Mouse (Mus musculus) heart, embryonic 12.5 days (tissue): Measurements from ENCODE around the gene Nkapl. TPM values are rescaled to one million over a fixed set of nuclear protein-coding genes. Genes with fewer than 3 reads are reported as not detected.
A peak's percentile ranks its signal among the peaks of the same experiment; 100 is the strongest.
"Not testable (repeated sequence)": the region's sequence is repeated elsewhere in the genome, so short reads cannot be mapped to it uniquely, and the experiment has no call there.

Experiments
- ATAC-seq: fragments of 200-750 bp; cut with Nextera tagmentation; 2 replicates; pipeline ENCODE4 v1.8.0; 2017; ENCODE audit warnings: moderate TSS enrichment, moderate library complexity; ENCODE audit not compliant: insufficient number of reproducible peaks, low FRiP score
- H3K27ac ChIP-seq: fragments of 300-500 bp; sonication (generic); 2 replicates; pipeline ENCODE4 v1.5.1; 2016; ENCODE audit warnings: mild to moderate bottlenecking, moderate library complexity; ENCODE audit not compliant: poor library complexity, severe bottlenecking
- H3K27me3 ChIP-seq: fragments of 300-500 bp; sonication (generic); replicated peaks from 2 replicates; pipeline ENCODE4 v1.6.1; 2016; ENCODE audit warnings: mild to moderate bottlenecking, moderate library complexity
- H3K36me3 ChIP-seq: fragments of 300-500 bp; sonication (generic); 2 replicates; pipeline ENCODE4 v1.6.1; 2016; ENCODE audit warnings: mild to moderate bottlenecking, moderate library complexity
- H3K4me1 ChIP-seq: fragments of 300-500 bp; sonication (generic); replicated peaks from 2 replicates; pipeline ENCODE4 v1.6.1; 2016; ENCODE audit warnings: mild to moderate bottlenecking
- H3K4me2 ChIP-seq: fragments of 300-500 bp; sonication (generic); 2 replicates; pipeline ENCODE4 v1.6.1; 2016; ENCODE audit warnings: mild to moderate bottlenecking, moderate library complexity
- H3K4me3 ChIP-seq: fragments of 300-500 bp; sonication (generic); 2 replicates; pipeline ENCODE4 v1.5.1; 2016; ENCODE audit warnings: mild to moderate bottlenecking
- H3K9ac ChIP-seq: fragments of 300-500 bp; sonication (generic); 2 replicates; pipeline ENCODE4 v1.6.1; 2016; ENCODE audit warnings: mild to moderate bottlenecking, moderate library complexity
- H3K9me3 ChIP-seq: fragments of 300-500 bp; sonication (generic); replicated peaks from 2 replicates; pipeline ENCODE4 v1.6.1; 2016; ENCODE audit warnings: mild to moderate bottlenecking, moderate library complexity
- WGBS: fragments of 180-500 bp; shearing (Covaris S2); methylation state at CpG from one replicate; pipeline ENCODE4 v1.1.7; 2016; 5-methylcytosine and 5-hydroxymethylcytosine counted together
- polyA plus RNA-seq: library from polyadenylated mRNA; unstranded; fragments of >200 nt; fragmentation: Nextera tagmentation; extraction: Ambion mirVana; gene quantifications from 2 replicates; pipeline ENCODE4 v1.2.1, GENCODE M21; 2016

Nkapl gene
- polyA plus RNA-seq, 1 experiment from 2014 or later: 2.4 TPM

DNA sequence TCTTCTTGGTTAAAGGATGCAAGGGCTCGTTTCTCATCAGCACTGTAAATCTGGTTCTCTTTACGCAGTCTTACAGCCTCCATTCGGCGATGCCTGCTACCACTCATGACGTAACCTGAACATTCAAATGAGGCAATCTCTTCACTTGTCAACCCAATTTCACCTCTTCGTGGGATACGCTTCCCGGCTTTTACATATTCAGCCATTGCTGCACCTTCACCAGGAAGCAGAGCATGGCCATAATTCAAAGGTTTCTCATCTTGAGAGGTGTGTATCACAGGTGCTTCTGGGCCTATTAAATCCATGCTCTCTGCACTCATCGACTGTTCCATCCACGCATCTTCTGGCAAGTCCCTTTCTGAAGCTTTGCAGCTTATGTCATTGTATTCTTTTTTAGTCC lies 973 bp downstream of the Nkapl start:
- no peak for ATAC-seq
- Histone ChIP-seq H3K4me1 (peaks cover 5% of the 10 kb centered on the region; the same call in 1 of the 2 replicates), H3K27me3 (no peaks in the 10 kb centered on the region), H3K36me3 (no peaks in the 10 kb centered on the region), H3K9ac (no peak overlapping the region), H3K4me2 (no peak overlapping the region), H3K4me3 (no peak overlapping the region), H3K9me3 (no peaks in the 10 kb centered on the region), H3K27ac (no peak overlapping the region)
- 82% methylated on average over 10 of the region's 10 CpGs for WGBS

DNA sequence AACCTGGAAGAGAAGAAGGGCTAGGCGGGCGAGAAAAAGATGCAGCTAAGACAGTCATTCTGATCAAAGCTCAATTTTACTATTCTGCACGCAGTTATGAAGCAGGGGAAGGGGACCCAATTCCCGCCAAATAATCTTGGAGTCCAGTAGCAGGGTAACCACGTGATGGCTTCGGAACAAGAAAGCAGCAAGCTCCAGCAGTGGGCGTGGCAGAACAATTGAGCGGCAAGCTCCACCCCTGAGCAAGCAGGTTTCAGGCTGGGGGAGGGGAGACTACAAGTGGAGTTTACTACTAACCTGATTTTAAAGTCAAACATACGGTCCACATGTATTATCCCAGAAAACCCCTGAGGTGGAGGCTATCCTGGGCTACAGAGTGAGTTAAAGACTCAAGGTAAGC lies 5.8 kb downstream of the Nkapl start:
- H3K9me3 ChIP-seq, H3K4me1 ChIP-seq, H3K27ac ChIP-seq, H3K27me3 ChIP-seq, ATAC-seq, H3K36me3 ChIP-seq, H3K9ac ChIP-seq, H3K4me2 ChIP-seq, H3K4me3 ChIP-seq: not testable (repeated sequence)
- 52% methylated on average over 9 of the region's 9 CpGs for WGBS

DNA sequence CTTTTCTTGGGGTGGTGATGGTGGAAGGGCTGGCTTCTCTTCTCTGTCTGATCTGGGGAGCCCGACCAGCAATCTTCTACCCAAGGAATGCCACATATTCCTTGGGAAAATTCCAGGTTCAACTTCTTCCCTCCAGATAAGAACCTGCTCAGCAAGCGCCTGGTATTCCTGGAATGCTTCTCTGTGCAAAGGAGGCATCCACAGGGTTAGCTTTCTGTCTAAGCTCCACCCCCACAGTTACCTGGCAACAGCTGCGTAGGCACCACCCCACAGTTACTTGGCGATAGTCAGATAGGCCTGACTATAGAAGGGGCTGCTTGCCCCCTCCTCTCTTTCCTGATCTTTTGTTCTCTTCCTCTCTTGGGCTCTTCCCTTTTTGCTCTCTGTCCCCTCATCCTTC lies 12.0 kb downstream of the Nkapl start:
- Histone ChIP-seq H3K4me2 (no peak overlapping the region), H3K4me1 (peaks cover 15% of the 10 kb centered on the region), H3K4me3 (no peak overlapping the region), H3K9ac (no peak overlapping the region), H3K9me3 (no peaks in the 10 kb centered on the region), H3K27ac (no peak overlapping the region), H3K36me3 (peaks cover 4% of the 10 kb centered on the region; the same call in 1 of the 2 replicates), H3K27me3 (no peaks in the 10 kb centered on the region)
- ATAC-seq: peak; percentile 67
- WGBS: 5% methylated on average over 4 of the region's 4 CpGs

DNA sequence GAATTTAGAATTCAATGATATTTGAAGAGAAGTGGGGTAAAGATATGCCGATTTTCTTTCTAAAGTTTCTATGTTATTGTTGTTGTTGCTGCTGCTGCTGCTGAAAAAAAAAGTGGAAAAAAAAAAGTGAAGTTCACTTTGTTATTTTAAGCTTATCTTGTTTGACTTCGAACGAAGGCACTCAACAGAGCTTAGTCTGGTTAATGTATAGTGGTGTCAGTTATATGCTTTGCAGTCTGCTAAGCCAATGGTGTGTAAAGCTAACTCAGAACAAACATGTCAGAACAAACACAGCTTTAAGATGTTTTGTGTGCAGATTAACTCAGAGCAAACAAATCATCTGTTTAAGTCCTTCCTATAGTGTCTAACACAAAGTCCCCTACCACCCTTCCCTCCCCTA lies 14.2 kb downstream of the Nkapl start:
- H3K9me3 ChIP-seq: no peaks in the 10 kb centered on the region
- 45% methylated on average over 3 of the region's 3 CpGs for WGBS
- H3K4me1 ChIP-seq: peaks cover 15% of the 10 kb centered on the region
- peak overlapping the region; percentile 85; the same call in 1 of the 2 replicates for H3K27ac ChIP-seq
- peak; percentile 56; the same call in 1 of the 2 replicates for ATAC-seq
- H3K4me2 ChIP-seq: peak overlapping the region; percentile 80; the same call in 1 of the 2 replicates
- no peak overlapping the region for H3K4me3 ChIP-seq
- no peak overlapping the region for H3K9ac ChIP-seq
- no peaks in the 10 kb centered on the region for H3K27me3 ChIP-seq
- peaks cover 10% of the 10 kb centered on the region for H3K36me3 ChIP-seq

GRCm38 (mm10) chr13:21453449-21453848 lies 14.9 kb downstream of the Nkapl start, which contains the start of gene Zscan26:
TSS of gene Zscan26 (minus strand) at chr13:21453730.
- Histone ChIP-seq H3K27me3 (no peaks in the 10 kb centered on the region), H3K4me1 (peaks cover 15% of the 10 kb centered on the region), H3K27ac (peak within 1 kb of the TSS; percentile 85), H3K9ac (peak within 1 kb of the TSS; percentile 80), H3K4me2 (peak within 1 kb of the TSS; percentile 80), H3K4me3 (peak within 1 kb of the TSS; percentile 75), H3K36me3 (peaks cover 17% of the 10 kb centered on the region), H3K9me3 (no peaks in the 10 kb centered on the region)
- WGBS: 0% methylated on average over 23 of the region's 23 CpGs
- ATAC-seq: peak; percentile 89

- Histone ChIP-seq H3K36me3 (peaks cover 20% of the 10 kb centered on the region), H3K4me2 (peak overlapping the region; percentile 80), H3K4me1 (peaks cover 15% of the 10 kb centered on the region), H3K27me3 (no peaks in the 10 kb centered on the region), H3K4me3 (peak overlapping the region; percentile 75), H3K27ac (peak overlapping the region; percentile 85), H3K9ac (peak overlapping the region; percentile 80), H3K9me3 (no peaks in the 10 kb centered on the region)
- 2% methylated on average over 13 of the region's 13 CpGs for WGBS
- ATAC-seq: no peak
Observed at GRCm38 (mm10) chr13:21453042-21453441, 15.3 kb downstream of the Nkapl start.

DNA sequence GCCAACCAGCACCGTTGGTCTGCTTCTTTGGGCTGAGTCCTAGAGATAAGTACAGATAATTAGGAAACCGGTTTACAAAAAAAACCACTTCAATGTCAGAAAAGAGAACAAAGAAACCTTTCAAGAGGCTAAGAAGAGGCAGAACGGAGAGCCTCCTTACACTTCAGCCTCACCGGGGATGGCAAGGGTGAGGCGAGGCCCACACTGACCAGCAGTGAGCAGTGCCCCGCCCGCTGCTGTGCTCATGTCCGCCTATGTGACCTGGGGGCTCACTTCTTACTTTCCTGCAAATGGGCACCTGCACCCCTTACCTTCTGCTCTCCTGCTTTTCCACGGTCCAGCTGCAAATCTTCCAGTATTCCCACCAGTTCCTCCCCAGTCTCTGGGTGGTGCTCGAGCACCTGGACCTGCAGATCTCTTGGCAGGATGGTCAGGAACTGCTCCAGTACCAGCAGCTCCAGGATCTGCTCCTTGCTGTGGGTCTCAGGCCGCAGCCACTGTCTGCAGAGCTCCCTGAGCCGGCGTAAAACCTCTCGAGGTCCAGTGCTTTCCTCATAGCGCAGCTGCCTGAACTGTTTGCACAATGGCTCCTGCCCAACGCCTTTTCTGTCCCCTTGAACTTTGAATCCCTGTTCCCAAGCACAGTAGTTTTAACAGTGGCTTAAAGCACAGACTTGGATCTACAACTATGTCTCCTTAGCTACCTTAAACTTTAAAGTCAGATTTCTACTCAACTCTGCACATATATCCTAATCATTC lies 20.3 kb downstream of the Nkapl start:
- no peak for ATAC-seq
- Histone ChIP-seq H3K4me2 (no peak overlapping the region), H3K9me3 (no peaks in the 10 kb centered on the region), H3K9ac (no peak overlapping the region), H3K4me3 (no peak overlapping the region), H3K27ac (no peak overlapping the region), H3K36me3 (peaks cover 66% of the 10 kb centered on the region), H3K27me3 (no peaks in the 10 kb centered on the region), H3K4me1 (peaks cover 8% of the 10 kb centered on the region)
- WGBS: 79% methylated on average over 16 of the region's 16 CpGs

- 88% methylated on average over 9 of the region's 9 CpGs for WGBS
- no peak overlapping the region for H3K4me2 ChIP-seq
Observed at GRCm38 (mm10) chr13:21446796-21447195, 21.5 kb downstream of the Nkapl start.

GRCm38 (mm10) chr13:21441207-21441572 lies 27.1 kb downstream of the Nkapl start:
- no peak for ATAC-seq
- WGBS: 13% methylated on average over 10 of the region's 10 CpGs
- peak overlapping the region; percentile 90; the same call in 1 of the 2 replicates for H3K27ac ChIP-seq

More at GRCm38 (mm10) chr13:21446796-21447195, 21.5 kb downstream of the Nkapl start:
- no peak for ATAC-seq
- no peaks in the 10 kb centered on the region for H3K27me3 ChIP-seq
- no peak overlapping the region for H3K9ac ChIP-seq
- H3K27ac ChIP-seq: no peak overlapping the region
- peaks cover 71% of the 10 kb centered on the region for H3K36me3 ChIP-seq
- H3K4me1 ChIP-seq: no peaks in the 10 kb centered on the region; the same call in 1 of the 2 replicates
- H3K4me3 ChIP-seq: no peak overlapping the region
- H3K9me3 ChIP-seq: no peaks in the 10 kb centered on the region

DNA sequence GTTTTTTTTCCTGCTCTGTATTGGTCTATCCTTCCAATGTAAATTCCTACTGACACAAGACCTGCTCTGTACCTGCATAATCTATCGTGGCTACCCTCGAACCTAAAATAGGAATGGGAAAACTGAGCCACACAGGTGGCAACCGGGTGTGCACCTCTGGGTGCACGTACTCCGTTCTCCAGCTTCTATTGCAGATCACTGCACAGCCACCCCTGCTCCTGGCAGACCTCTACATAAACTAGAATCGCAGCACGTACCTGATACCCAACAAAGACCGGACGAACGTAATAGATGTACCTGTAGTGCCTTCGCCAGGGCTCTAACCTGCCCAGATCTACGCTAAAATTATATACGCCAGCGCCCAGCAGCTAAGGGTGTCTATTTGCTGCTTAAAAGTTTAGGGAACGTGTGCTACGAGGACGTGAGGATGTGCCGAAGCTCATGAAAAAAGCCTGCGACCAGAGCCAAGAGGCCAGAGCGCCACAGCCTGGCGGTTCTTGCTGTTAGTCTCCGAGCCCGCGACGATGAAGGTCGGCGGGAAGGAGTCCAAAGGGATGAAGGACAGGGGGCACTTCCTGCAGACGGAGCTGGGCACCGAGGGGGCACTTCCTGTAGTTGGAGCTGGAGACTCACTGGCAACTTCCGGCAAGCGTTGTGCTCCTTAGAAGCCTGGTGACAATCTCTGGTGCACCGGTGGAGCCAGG lies 27.7 kb downstream of the Nkapl start, which contains the start of gene Pgbd1:
TSS of gene Pgbd1 (minus strand) at position 556 of the 704 bp plus-strand sequence.
- Histone ChIP-seq H3K27me3 (no peaks in the 10 kb centered on the region), H3K9me3 (no peaks in the 10 kb centered on the region), H3K4me3 (peak within 1 kb of the TSS; percentile 70), H3K4me2 (peak within 1 kb of the TSS; percentile 90), H3K36me3 (peaks cover 30% of the 10 kb centered on the region), H3K4me1 (peaks cover 6% of the 10 kb centered on the region), H3K27ac (peak within 1 kb of the TSS; percentile 90), H3K9ac (peak within 1 kb of the TSS; percentile 86)
- ATAC-seq: peak; percentile 85
- WGBS: under 1% methylated on average over 32 of the region's 32 CpGs

More at GRCm38 (mm10) chr13:21441207-21441572, 27.1 kb downstream of the Nkapl start:
- peak overlapping the region; percentile 70 for H3K4me3 ChIP-seq
- peak overlapping the region; percentile 90 for H3K4me2 ChIP-seq
- H3K4me1 ChIP-seq: peaks cover 6% of the 10 kb centered on the region
- no peaks in the 10 kb centered on the region for H3K9me3 ChIP-seq
- H3K27me3 ChIP-seq: no peaks in the 10 kb centered on the region
- H3K36me3 ChIP-seq: peaks cover 35% of the 10 kb centered on the region
- H3K9ac ChIP-seq: peak overlapping the region; percentile 86; the same call in 1 of the 2 replicates

DNA sequence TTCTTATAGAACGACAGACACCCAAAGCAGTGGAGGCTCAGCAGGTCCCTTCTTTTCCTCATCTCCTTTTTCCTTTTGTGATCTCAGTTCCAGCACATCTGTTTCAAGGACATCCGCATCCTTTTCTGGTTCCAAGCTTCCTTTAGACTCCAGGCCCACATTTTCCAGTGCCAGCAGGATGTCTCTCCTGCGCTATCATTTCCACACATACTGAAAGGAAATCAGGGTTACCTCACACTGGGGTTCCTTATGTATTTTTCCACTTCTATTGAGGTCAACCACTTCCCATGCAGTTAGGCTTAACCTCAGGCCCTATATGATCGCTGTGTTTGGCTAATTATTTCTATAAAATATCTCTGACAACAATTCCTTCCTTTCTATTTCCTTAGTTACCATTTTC lies 32.8 kb downstream of the Nkapl start:
- Histone ChIP-seq H3K27me3 (no peaks in the 10 kb centered on the region), H3K27ac (peak overlapping the region; percentile 60; the same call in 1 of the 2 replicates), H3K9me3 (no peaks in the 10 kb centered on the region), H3K36me3 (no peaks in the 10 kb centered on the region), H3K4me1 (peaks cover 12% of the 10 kb centered on the region), H3K4me3 (no peak overlapping the region), H3K9ac (no peak overlapping the region), H3K4me2 (no peak overlapping the region)
- 63% methylated on average over 4 of the region's 4 CpGs for WGBS
- ATAC-seq: peak; percentile 33; the same call in 1 of the 2 replicates
